Mouse (Mus musculus) liver, embryonic 11.5 days (tissue): Measurements from ENCODE around the gene BC024063. TPM values are rescaled to one million over a fixed set of nuclear protein-coding genes. Genes with fewer than 3 reads are reported as not detected.
"Not testable (repeated sequence)": the region's sequence is repeated elsewhere in the genome, so short reads cannot be mapped to it uniquely, and the experiment has no call there.

Experiments used
- ATAC-seq: fragments of 200-750 bp; cut with Nextera tagmentation; replicated peaks from 2 replicates; pipeline ENCODE4 v1.8.0; 2017; ENCODE audit warnings: moderate number of reproducible peaks, mild to moderate bottlenecking, moderate TSS enrichment, moderate library complexity; ENCODE audit not compliant: low FRiP score
- DNase-seq: peaks from one replicate; pipeline ENCODE4 v3.0.0-alpha.2; 2017; ENCODE audit warnings: low spot score
- H3K27ac ChIP-seq: fragments of 300-500 bp; sonication (generic); 2 replicates; pipeline ENCODE4 v1.5.1; 2014; ENCODE audit warnings: mild to moderate bottlenecking, low read depth, low read length, control low read depth
- H3K27me3 ChIP-seq: fragments of 300-500 bp; sonication (generic); replicated peaks from 2 replicates; pipeline ENCODE4 v1.6.1; 2014; ENCODE audit warnings: low read length, mixed read lengths; ENCODE audit not compliant: control insufficient read depth, insufficient read depth
- H3K36me3 ChIP-seq: fragments of 300-500 bp; sonication (generic); 2 replicates; pipeline ENCODE4 v1.6.1; 2014; ENCODE audit warnings: mild to moderate bottlenecking, low read length, moderate library complexity, mixed read lengths; ENCODE audit not compliant: control insufficient read depth, insufficient read depth
- H3K4me1 ChIP-seq: fragments of 300-500 bp; sonication (generic); replicated peaks from 2 replicates; pipeline ENCODE4 v1.6.1; 2014; ENCODE audit warnings: low read length, mixed read lengths; ENCODE audit not compliant: control insufficient read depth, insufficient read depth
- H3K4me2 ChIP-seq: fragments of 300-500 bp; sonication (generic); 2 replicates; pipeline ENCODE4 v1.6.1; 2014; ENCODE audit warnings: mild to moderate bottlenecking, control low read depth, moderate library complexity
- H3K4me3 ChIP-seq: fragments of 300-500 bp; sonication (generic); 2 replicates; pipeline ENCODE4 v1.5.1; 2014; ENCODE audit warnings: low read depth, low read length, control low read depth
- H3K9ac ChIP-seq: fragments of 300-500 bp; sonication (generic); 2 replicates; pipeline ENCODE4 v1.6.1; 2014; ENCODE audit warnings: low read depth, low read length, control low read depth
- H3K9me3 ChIP-seq: fragments of 300-500 bp; sonication (generic); 2 replicates; pipeline ENCODE4 v1.6.1; 2016; ENCODE audit warnings: low read length, inconsistent platforms, mixed read lengths; ENCODE audit not compliant: control insufficient read depth
- WGBS: fragments of 180-500 bp; shearing (Covaris S2); extraction: QIAGEN DNeasy Blood & Tissue Kit; methylation state at CpG from one replicate; pipeline ENCODE4 v1.1.7; 2014; 5-methylcytosine and 5-hydroxymethylcytosine counted together
- polyA plus RNA-seq: library from polyadenylated mRNA; unstranded; fragments of >200 nt; fragmentation: Nextera tagmentation; extraction: Ambion mirVana; gene quantifications from 2 replicates; pipeline ENCODE4 v1.2.1, GENCODE M21; 2014

BC024063 gene
- polyA plus RNA-seq = 2.8 and 3.0 TPM in 2 replicates

DNA sequence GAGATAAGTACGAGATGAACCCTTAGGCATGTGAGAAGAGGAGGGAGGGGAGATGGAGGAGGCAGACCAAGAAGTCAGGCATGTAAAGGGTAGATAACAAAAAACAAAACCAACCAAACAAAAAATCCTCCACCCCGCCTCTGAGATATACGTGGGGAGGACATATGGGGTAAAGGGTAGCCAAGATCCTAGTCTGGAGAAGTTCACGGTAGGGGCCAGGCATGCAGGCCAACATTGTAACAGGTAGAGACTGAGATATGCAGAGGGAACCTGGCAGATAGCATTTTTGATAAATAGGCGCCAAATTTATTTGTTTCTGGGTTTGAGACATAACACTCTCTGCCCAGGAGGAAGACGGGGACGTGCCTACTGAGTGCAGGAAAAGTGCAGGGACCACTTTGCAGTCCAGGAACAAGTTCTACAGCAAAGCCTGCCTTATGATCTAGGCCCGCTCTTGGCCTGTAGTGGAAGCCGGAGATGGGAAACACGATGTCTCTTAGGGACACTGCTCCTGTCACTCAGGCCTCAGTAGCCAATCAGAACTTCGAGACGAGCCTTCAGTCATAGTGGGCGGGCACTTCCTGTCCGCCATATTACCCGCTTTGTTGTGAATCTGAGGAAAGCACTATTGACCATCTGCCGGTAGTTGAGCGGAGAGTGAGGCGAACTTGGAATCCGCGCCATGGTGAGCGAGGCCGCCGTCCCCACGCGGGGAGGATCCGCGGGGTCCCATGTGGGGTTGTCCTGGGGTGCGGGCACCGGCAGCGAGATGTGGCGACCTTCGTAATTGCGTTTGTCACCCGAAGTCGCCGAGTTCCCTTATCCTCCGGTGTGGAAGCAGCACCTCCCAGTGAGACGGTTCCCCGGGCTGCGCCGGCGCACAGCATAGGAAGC is at the start of gene BC024063:
BC024063 (plus strand) TSS at position 626 of the 894 bp plus-strand sequence.
- H3K27me3 ChIP-seq, H3K36me3 ChIP-seq, H3K9me3 ChIP-seq, H3K4me1 ChIP-seq, H3K9ac ChIP-seq: not testable (repeated sequence)
- Histone ChIP-seq H3K4me3 (peak within 1 kb of the TSS; percentile 54), H3K4me2 (peak within 1 kb of the TSS; percentile 53), H3K27ac (peak within 1 kb of the TSS; percentile 55; the same call in 1 of the 2 replicates)
- DNase-seq = peak; percentile 62
- peak; percentile 95 for ATAC-seq
- 16% methylated on average over 42 of the region's 42 CpGs for WGBS

GRCm38 (mm10) chr10:82042191-82042590 is 41.0 kb upstream of the BC024063 start:
- DNase-seq = no peak
- no peak overlapping the region for H3K27ac ChIP-seq
- no peak overlapping the region for H3K4me2 ChIP-seq
- H3K36me3 ChIP-seq = no peaks in the 10 kb centered on the region
- 64% methylated on average over 2 of the region's 2 CpGs for WGBS
- H3K27me3 ChIP-seq = no peaks in the 10 kb centered on the region
- no peak overlapping the region for H3K9ac ChIP-seq
- no peak overlapping the region for H3K4me3 ChIP-seq
- H3K9me3 ChIP-seq = peaks cover 4% of the 10 kb centered on the region; the same call in 1 of the 2 replicates
- no peak for ATAC-seq
- H3K4me1 ChIP-seq = no peaks in the 10 kb centered on the region

GRCm38 (mm10) chr10:82046603-82047002 is 36.5 kb upstream of the BC024063 start:
- Histone ChIP-seq H3K27me3 (no peaks in the 10 kb centered on the region), H3K27ac (no peak overlapping the region), H3K4me3 (no peak overlapping the region), H3K4me1 (no peaks in the 10 kb centered on the region), H3K36me3 (no peaks in the 10 kb centered on the region), H3K9me3 (peaks cover 10% of the 10 kb centered on the region), H3K4me2 (no peak overlapping the region), H3K9ac (no peak overlapping the region)
- ATAC-seq (no peak), DNase-seq (no peak)
- 69% methylated on average over 3 of the region's 3 CpGs for WGBS

GRCm38 (mm10) chr10:82047597-82048459 is 35.3 kb upstream of the BC024063 start, which contains the start of gene Zfp873:
Gene Zfp873 (plus strand): TSS chr10:82048123.
- peak within 1 kb of the TSS; percentile 87 for H3K27ac ChIP-seq
- H3K9me3 ChIP-seq = peaks cover 22% of the 10 kb centered on the region
- peaks cover 8% of the 10 kb centered on the region for H3K36me3 ChIP-seq
- peak within 1 kb of the TSS; percentile 71 for H3K9ac ChIP-seq
- DNase-seq (peak; percentile 83), ATAC-seq (peak; percentile 99)
- H3K4me2 ChIP-seq = peak within 1 kb of the TSS; percentile 72
- no peaks in the 10 kb centered on the region for H3K4me1 ChIP-seq
- no peaks in the 10 kb centered on the region for H3K27me3 ChIP-seq
- peak within 1 kb of the TSS; percentile 57 for H3K4me3 ChIP-seq
- 9% methylated on average over 35 of the region's 35 CpGs for WGBS

DNA sequence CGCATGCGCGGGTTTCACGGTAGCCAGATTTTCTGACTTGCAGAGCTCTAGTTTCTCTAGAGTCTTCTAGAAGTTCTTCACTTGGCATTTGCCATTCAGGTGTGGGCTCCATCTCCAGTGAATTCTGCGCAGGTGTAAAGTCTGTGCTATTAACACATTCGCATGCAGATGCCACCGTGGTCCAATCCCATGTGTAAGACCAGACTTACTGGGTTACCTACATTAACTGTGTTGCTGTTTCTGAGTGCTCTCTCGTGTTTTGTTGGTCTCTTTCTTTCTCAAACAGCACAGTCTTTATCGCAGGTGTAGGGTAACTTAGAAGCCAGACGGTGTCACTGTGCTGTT is 34.7 kb upstream of the BC024063 start:
- Histone ChIP-seq H3K36me3 (peaks cover 11% of the 10 kb centered on the region), H3K4me2 (peak overlapping the region; percentile 72), H3K4me3 (peak overlapping the region; percentile 57), H3K27ac (peak overlapping the region; percentile 87), H3K9me3 (peaks cover 27% of the 10 kb centered on the region), H3K9ac (peak overlapping the region; percentile 71)
- peak; percentile 21; the same call in 1 of the 2 replicates for ATAC-seq
- not testable (repeated sequence) for H3K4me1 ChIP-seq, H3K27me3 ChIP-seq, DNase-seq
- 23% methylated on average over 10 of the region's 10 CpGs for WGBS

GRCm38 (mm10) chr10:82083622-82083971 is 444 bp downstream of the BC024063 start:
- peak overlapping the region; percentile 54 for H3K4me3 ChIP-seq
- H3K9me3 ChIP-seq, H3K9ac ChIP-seq, H3K36me3 ChIP-seq, H3K27me3 ChIP-seq, H3K27ac ChIP-seq, H3K4me1 ChIP-seq, DNase-seq, ATAC-seq: not testable (repeated sequence)
- H3K4me2 ChIP-seq = peak overlapping the region; percentile 53
- 15% methylated on average over 13 of the region's 14 CpGs for WGBS

DNA sequence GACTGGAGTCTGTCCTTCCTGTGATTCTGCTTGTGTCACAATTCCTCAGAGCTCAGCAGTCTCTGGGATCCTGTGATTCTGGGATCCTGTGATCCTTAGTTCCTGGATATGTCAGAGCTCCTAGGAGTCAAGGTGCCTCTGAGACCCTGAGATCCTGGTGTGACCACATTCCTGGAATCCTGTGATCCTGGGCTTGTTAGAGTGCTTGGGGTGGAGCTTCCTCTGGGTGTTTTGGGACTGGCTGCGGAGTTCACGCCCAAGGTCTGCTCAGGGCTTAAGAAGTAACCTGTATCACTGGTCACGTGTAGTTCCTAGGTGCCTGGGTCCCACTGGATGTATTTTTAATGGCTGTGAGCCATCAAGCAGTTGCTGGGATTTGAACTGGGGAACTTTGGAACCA is 34.1 kb downstream of the BC024063 start:
- H3K4me1 ChIP-seq = no peaks in the 10 kb centered on the region
- peaks cover 10% of the 10 kb centered on the region; the same call in 1 of the 2 replicates for H3K9me3 ChIP-seq
- ATAC-seq = no peak
- no peaks in the 10 kb centered on the region for H3K27me3 ChIP-seq
- H3K4me2 ChIP-seq = no peak overlapping the region
- H3K9ac ChIP-seq = no peak overlapping the region
- no peaks in the 10 kb centered on the region for H3K36me3 ChIP-seq
- no peak overlapping the region for H3K4me3 ChIP-seq
- no peak overlapping the region for H3K27ac ChIP-seq
- 64% methylated on average over 3 of the region's 3 CpGs for WGBS
- no peak for DNase-seq

DNA sequence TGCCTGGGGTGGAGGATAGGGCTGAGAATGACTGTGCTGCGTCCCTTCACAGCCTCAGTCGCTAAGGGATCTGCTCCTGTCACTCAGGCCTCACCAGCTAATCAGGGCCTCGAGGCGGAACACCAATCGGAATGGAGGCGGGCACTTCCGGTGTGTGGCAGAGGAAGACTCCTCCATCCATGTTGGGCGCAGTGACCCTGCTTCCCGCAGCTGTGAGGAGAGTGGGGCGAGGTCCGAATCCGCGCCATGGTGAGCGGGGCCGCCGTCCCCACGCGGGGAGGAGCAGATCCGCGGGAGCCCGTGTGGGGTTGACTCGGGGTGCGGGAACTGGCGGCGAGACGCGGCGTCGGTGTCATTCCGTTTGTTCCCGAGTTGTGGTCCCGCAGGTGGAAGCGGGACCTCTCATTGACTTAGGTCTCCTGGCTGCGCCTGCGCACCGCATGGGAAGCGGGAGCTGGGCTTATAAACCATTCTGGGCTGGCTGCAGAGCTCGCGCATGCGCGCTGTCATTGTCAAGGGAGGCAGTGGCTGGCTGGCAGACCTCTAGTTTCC is 44.8 kb downstream of the BC024063 start, which contains the start of gene AU041133:
AU041133 (plus strand) TSS at position 164 of the 552 bp plus-strand sequence.
- peak within 1 kb of the TSS; percentile 66 for H3K4me2 ChIP-seq
- peaks cover 22% of the 10 kb centered on the region for H3K9me3 ChIP-seq
- H3K27me3 ChIP-seq = no peaks in the 10 kb centered on the region
- 1% methylated on average over 41 of the region's 41 CpGs for WGBS
- no peak within 1 kb of the TSS for H3K27ac ChIP-seq
- H3K4me1 ChIP-seq = no peaks in the 10 kb centered on the region
- DNase-seq (peak; percentile 83), ATAC-seq (peak; percentile 99)
- H3K36me3 ChIP-seq = peaks cover 3% of the 10 kb centered on the region; the same call in 1 of the 2 replicates
- H3K9ac ChIP-seq = peak within 1 kb of the TSS; percentile 70
- peak within 1 kb of the TSS; percentile 73 for H3K4me3 ChIP-seq
